Mouse (Mus musculus): ENCODE measurements at regions not wholly inside any gene's neighbourhood (a gene's known extent, or its start where the extent isn't known, plus 50 kb on each side); places are given as distances from the start of the nearest gene placed in this dataset.

GRCm38 (mm10) chr11:90110170-90110569 is 77.3 kb upstream of the Gm45716 start:
- ATAC-seq (ENCODE audit: low FRiP score): no peak
- Histone ChIP-seq H3K27me3 (ENCODE audit: control insufficient read depth, insufficient read depth, low read length) (no peaks in the 10 kb centered on the region; the same call in 1 of the 2 replicates), H3K9me3 (ENCODE audit: control insufficient read depth, low read length) (no peaks in the 10 kb centered on the region), H3K9ac (ENCODE audit: low read length) (no peak overlapping the region), H3K27ac (ENCODE audit: low read depth, low read length) (no peak overlapping the region), H3K4me1 (ENCODE audit: control insufficient read depth, insufficient read depth, low read length) (peaks cover 8% of the 10 kb centered on the region; the same call in 1 of the 2 replicates), H3K36me3 (ENCODE audit: control insufficient read depth, insufficient read depth, low read length) (no peaks in the 10 kb centered on the region), H3K4me3 (ENCODE audit: low read depth, low read length) (no peak overlapping the region), H3K4me2 (no peak overlapping the region)
- peak; percentile 82 for DNase-seq (ENCODE audit: low spot score, missing footprints)
- 45% methylated on average over 3 of the region's 3 CpGs for WGBS

DNA sequence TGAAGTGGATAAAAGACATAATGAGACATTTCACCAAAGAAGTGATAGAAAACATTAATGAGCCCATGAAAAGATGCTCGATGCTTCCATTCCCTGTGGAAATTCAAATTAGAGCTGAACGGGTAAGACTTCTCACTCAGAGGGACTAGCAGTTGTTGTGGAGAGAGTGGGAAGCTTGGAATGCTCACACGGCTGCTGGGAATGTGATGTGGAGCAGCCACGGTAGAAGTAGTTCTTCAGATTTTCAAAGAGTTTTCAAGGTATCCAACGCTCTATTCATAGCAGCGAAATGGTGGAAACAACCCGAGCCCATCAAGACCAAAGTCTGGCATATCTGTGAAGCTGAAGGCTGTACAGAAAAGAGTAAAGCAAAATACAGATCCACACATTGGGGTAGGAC is 75.3 kb upstream of the Gm45716 start:
- DNase-seq (ENCODE audit: low spot score, missing footprints): no peak
- H3K4me3 ChIP-seq (ENCODE audit: low read depth, low read length): no peak overlapping the region
- no peak overlapping the region for H3K9ac ChIP-seq (ENCODE audit: low read length)
- no peaks in the 10 kb centered on the region; the same call in 1 of the 2 replicates for H3K27me3 ChIP-seq (ENCODE audit: control insufficient read depth, insufficient read depth, low read length)
- H3K36me3 ChIP-seq (ENCODE audit: control insufficient read depth, insufficient read depth, low read length): no peaks in the 10 kb centered on the region
- 86% methylated on average over 7 of the region's 7 CpGs for WGBS
- H3K27ac ChIP-seq (ENCODE audit: low read depth, low read length): no peak overlapping the region
- ATAC-seq (ENCODE audit: low FRiP score): no peak
- no peaks in the 10 kb centered on the region for H3K9me3 ChIP-seq (ENCODE audit: control insufficient read depth, low read length)
- H3K4me1 ChIP-seq (ENCODE audit: control insufficient read depth, insufficient read depth, low read length): peaks cover 12% of the 10 kb centered on the region; the same call in 1 of the 2 replicates
- no peak overlapping the region for H3K4me2 ChIP-seq

DNA sequence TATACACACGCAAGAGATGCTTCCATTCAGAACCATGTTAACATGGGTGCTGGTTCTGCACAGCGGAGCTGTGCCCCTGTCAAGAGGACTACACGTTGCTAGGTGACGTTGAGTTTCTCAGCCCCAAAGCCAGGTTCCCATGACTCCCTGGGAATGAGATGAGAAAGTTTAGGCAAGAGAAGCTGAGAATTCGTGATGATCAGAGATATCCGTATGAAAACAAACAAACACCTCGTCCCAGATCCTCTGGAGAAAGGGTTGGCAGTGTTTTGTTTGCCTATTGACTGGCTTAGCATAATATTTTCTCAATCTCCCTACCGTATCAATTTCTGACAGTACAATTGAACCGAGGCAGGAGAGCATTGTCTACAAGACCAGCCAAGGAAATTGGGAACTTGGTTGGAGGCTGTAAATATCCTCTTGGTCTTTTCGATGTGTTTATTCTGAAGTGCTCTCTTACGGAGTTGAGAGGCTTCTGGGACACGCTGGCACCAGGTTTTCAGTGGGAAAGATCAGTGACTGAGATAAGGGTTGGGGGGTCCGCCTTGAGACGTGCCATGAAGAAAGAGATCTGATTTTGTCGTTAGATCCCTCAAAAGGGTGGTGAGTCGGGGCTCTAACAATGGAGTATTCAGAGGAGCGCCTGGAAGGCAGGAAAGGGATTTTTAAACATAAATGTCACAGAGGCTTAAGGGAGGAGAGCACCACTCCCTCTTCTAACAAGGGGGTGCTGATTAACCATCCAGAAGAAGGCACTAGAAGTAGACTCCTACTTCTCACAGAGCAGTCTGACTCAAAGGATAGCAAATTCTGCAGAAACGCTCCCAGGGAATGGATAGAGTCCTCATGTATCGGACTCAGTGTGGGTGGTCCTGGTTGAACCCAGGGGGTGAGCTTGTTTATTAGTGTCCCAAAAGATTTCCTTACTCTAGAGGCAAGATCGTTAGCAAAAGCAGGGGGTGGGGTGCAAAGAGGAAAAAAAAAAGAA is 70.5 kb upstream of the Gm45716 start:
- 38% methylated on average over 20 of the region's 20 CpGs for WGBS
- DNase-seq (ENCODE audit: low spot score, missing footprints): peak; percentile 84

DNA sequence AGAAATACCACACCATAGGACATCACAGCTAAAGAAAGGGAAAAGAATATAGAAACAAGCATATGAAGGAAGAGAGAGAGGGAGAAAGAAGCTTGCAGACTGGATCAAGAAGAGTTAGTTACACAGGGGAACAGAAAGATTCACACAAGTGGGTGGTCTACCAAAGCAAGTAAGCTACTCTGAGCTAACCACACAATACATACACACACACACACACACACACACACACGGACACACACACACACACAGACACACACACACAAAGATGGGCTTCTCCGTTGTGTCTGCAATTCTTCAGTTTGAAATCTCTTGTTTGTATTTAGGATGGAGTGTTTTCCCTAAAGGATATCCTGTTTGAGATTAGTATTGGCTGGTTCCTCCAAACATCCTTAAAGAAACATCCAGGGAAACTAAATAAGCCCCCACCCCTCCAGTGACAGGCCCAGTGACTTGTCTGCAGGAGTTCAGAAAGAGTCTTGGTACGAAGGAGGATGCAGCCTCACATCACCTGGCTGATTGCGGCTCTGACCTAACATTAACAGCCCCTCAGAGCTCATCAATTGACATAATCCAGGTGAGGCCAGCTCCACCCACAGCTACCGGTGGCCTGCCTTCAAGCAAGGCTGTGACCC is 69.7 kb upstream of the Gm45716 start:
- Histone ChIP-seq H3K9ac (ENCODE audit: low read length) (no peak overlapping the region), H3K27me3 (ENCODE audit: control insufficient read depth, insufficient read depth, low read length) (no peaks in the 10 kb centered on the region), H3K4me2 (no peak overlapping the region), H3K4me3 (ENCODE audit: low read depth, low read length) (no peak overlapping the region), H3K9me3 (ENCODE audit: control insufficient read depth, low read length) (no peaks in the 10 kb centered on the region), H3K4me1 (ENCODE audit: control insufficient read depth, insufficient read depth, low read length) (peaks cover 7% of the 10 kb centered on the region; the same call in 1 of the 2 replicates), H3K27ac (ENCODE audit: low read depth, low read length) (no peak overlapping the region), H3K36me3 (ENCODE audit: control insufficient read depth, insufficient read depth, low read length) (no peaks in the 10 kb centered on the region)
- DNase-seq (ENCODE audit: low spot score, missing footprints) (peak; percentile 81), ATAC-seq (ENCODE audit: low FRiP score) (no peak)
- WGBS: 72% methylated on average over 5 of the region's 5 CpGs

More for the DNA sequence above, 70.5 kb upstream of the Gm45716 start:
- H3K9me3 ChIP-seq (ENCODE audit: control insufficient read depth, low read length): no peaks in the 10 kb centered on the region
- no peak for ATAC-seq (ENCODE audit: low FRiP score)
- no peak overlapping the region for H3K27ac ChIP-seq (ENCODE audit: low read depth, low read length)
- 0 out of 2 replicates have a peak overlapping the region, but pooled peaks have one; percentile 6 for H3K4me2 ChIP-seq
- no peak overlapping the region for H3K9ac ChIP-seq (ENCODE audit: low read length)
- H3K4me3 ChIP-seq (ENCODE audit: low read depth, low read length): no peak overlapping the region
- no peaks in the 10 kb centered on the region for H3K27me3 ChIP-seq (ENCODE audit: control insufficient read depth, insufficient read depth, low read length)
- no peaks in the 10 kb centered on the region for H3K36me3 ChIP-seq (ENCODE audit: control insufficient read depth, insufficient read depth, low read length)
- peaks cover 7% of the 10 kb centered on the region; the same call in 1 of the 2 replicates for H3K4me1 ChIP-seq (ENCODE audit: control insufficient read depth, insufficient read depth, low read length)

DNA sequence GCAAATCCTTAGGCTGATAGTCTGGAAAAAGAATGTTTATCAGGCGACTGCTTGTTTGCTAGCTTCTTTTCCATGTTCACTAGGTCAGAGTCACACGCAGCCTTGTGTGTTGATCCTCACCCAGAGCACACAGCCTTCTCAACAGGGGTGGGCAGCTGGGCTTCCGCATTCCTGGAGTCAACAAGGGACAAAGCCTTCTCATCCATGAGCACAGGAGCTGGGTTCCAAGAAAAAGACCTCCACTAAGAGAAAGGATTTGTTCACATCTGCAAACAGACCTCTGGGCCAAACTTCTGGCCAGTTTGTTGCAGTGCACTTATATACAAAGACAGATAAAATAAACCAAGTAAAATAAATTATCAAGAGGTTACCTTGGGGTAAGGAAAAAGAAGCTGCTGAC is 65.6 kb upstream of the Gm45716 start:
- no peak overlapping the region for H3K4me3 ChIP-seq (ENCODE audit: low read depth, low read length)
- H3K27me3 ChIP-seq (ENCODE audit: control insufficient read depth, insufficient read depth, low read length): no peaks in the 10 kb centered on the region
- ATAC-seq (ENCODE audit: low FRiP score) (no peak), DNase-seq (ENCODE audit: low spot score, missing footprints) (no peak)
- no peak overlapping the region for H3K9ac ChIP-seq (ENCODE audit: low read length)
- H3K4me1 ChIP-seq (ENCODE audit: control insufficient read depth, insufficient read depth, low read length): peaks cover 6% of the 10 kb centered on the region; the same call in 1 of the 2 replicates
- no peak overlapping the region for H3K27ac ChIP-seq (ENCODE audit: low read depth, low read length)
- no peak overlapping the region for H3K4me2 ChIP-seq
- no peaks in the 10 kb centered on the region for H3K36me3 ChIP-seq (ENCODE audit: control insufficient read depth, insufficient read depth, low read length)
- 35% methylated on average over 3 of the region's 3 CpGs for WGBS
- H3K9me3 ChIP-seq (ENCODE audit: control insufficient read depth, low read length): no peaks in the 10 kb centered on the region

GRCm38 (mm10) chr11:90122709-90123108 is 64.8 kb upstream of the Gm45716 start:
- 58% methylated on average over 3 of the region's 3 CpGs for WGBS
- no peak overlapping the region for H3K9ac ChIP-seq (ENCODE audit: low read length)
- DNase-seq (ENCODE audit: low spot score, missing footprints): peak; percentile 53

GRCm38 (mm10) chr11:90123851-90124250 is 63.6 kb upstream of the Gm45716 start:
- H3K27ac ChIP-seq (ENCODE audit: low read depth, low read length): no peak overlapping the region
- no peaks in the 10 kb centered on the region for H3K27me3 ChIP-seq (ENCODE audit: control insufficient read depth, insufficient read depth, low read length)
- no peak overlapping the region for H3K4me3 ChIP-seq (ENCODE audit: low read depth, low read length)
- no peaks in the 10 kb centered on the region for H3K36me3 ChIP-seq (ENCODE audit: control insufficient read depth, insufficient read depth, low read length)
- WGBS: 86% methylated on average over 5 of the region's 5 CpGs
- no peak overlapping the region for H3K4me2 ChIP-seq
- ATAC-seq (ENCODE audit: low FRiP score): no peak
- peak; percentile 59 for DNase-seq (ENCODE audit: low spot score, missing footprints)
- H3K9ac ChIP-seq (ENCODE audit: low read length): no peak overlapping the region
- no peaks in the 10 kb centered on the region for H3K9me3 ChIP-seq (ENCODE audit: control insufficient read depth, low read length)
- no peaks in the 10 kb centered on the region for H3K4me1 ChIP-seq (ENCODE audit: control insufficient read depth, insufficient read depth, low read length)

More at GRCm38 (mm10) chr11:90122709-90123108, 64.8 kb upstream of the Gm45716 start:
- Histone ChIP-seq H3K4me2 (no peak overlapping the region), H3K36me3 (ENCODE audit: control insufficient read depth, insufficient read depth, low read length) (no peaks in the 10 kb centered on the region), H3K27ac (ENCODE audit: low read depth, low read length) (no peak overlapping the region), H3K4me3 (ENCODE audit: low read depth, low read length) (no peak overlapping the region), H3K4me1 (ENCODE audit: control insufficient read depth, insufficient read depth, low read length) (no peaks in the 10 kb centered on the region), H3K27me3 (ENCODE audit: control insufficient read depth, insufficient read depth, low read length) (no peaks in the 10 kb centered on the region), H3K9me3 (ENCODE audit: control insufficient read depth, low read length) (no peaks in the 10 kb centered on the region)
- ATAC-seq (ENCODE audit: low FRiP score): no peak

GRCm38 (mm10) chr11:90126289-90126688 is 61.2 kb upstream of the Gm45716 start:
- ATAC-seq (ENCODE audit: low FRiP score) (no peak), DNase-seq (ENCODE audit: low spot score, missing footprints) (peak; percentile 47)
- no peak overlapping the region for H3K9ac ChIP-seq (ENCODE audit: low read length)
- H3K4me1 ChIP-seq (ENCODE audit: control insufficient read depth, insufficient read depth, low read length): 0 out of 2 replicates have a peak, but pooled peaks cover 3% of the 10 kb centered on the region
- H3K36me3 ChIP-seq (ENCODE audit: control insufficient read depth, insufficient read depth, low read length): no peaks in the 10 kb centered on the region
- H3K9me3 ChIP-seq (ENCODE audit: control insufficient read depth, low read length): no peaks in the 10 kb centered on the region
- H3K27ac ChIP-seq (ENCODE audit: low read depth, low read length): no peak overlapping the region
- no peaks in the 10 kb centered on the region for H3K27me3 ChIP-seq (ENCODE audit: control insufficient read depth, insufficient read depth, low read length)
- 80% methylated on average over 4 of the region's 4 CpGs for WGBS
- no peak overlapping the region for H3K4me2 ChIP-seq
- no peak overlapping the region for H3K4me3 ChIP-seq (ENCODE audit: low read depth, low read length)

Data from midbrain, embryonic 11.5 days (tissue).